Mouse (Mus musculus): ENCODE measurements at regions not wholly inside any gene's neighbourhood (a gene's known extent, or its start where the extent isn't known, plus 50 kb on each side); places are given as distances from the start of the nearest gene placed in this dataset.
A peak's percentile ranks its signal among the peaks of the same experiment; 100 is the strongest.

DNA sequence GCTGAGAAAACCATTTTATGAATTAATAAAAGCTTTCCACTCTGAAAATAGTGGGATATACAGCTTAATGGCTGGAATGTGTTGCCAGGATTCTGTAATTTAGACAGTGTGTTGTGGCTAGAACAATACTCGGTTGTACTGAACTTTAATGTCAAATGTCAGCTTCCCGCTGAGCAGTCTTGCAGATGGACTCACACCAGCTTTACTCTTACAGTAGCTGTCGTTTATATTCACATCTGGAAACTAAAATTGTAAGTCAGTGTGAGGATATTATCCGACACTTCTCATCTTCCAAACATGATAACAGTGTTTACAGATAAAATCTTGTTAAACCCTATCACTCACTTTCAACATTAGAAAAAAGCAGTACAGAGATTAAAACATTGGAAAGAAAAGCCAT is 328.3 kb upstream of the Gje1 start:
- DNase-seq (ENCODE audit: low read depth, low spot score), result no peak

DNA sequence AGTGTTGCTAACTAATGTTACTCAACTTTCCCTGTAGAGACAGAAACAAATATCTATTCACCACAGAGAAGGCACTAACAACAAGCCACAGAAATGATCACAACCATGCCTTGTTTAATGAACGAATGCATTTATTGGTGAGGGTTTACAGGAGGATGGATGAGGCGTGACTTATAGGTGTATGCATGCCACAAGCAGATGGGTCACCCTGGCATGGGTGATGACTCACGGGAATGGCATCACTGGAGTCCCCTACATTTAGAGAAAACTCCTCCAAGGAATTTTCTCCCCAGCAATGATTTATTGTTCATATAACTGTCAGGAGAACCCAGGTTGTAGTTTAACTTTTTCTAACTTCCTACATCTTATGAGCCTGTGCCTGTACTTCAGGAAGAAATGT is 319.6 kb upstream of the Gje1 start:
- DNase-seq (ENCODE audit: low read depth, low spot score), result no peak

DNA sequence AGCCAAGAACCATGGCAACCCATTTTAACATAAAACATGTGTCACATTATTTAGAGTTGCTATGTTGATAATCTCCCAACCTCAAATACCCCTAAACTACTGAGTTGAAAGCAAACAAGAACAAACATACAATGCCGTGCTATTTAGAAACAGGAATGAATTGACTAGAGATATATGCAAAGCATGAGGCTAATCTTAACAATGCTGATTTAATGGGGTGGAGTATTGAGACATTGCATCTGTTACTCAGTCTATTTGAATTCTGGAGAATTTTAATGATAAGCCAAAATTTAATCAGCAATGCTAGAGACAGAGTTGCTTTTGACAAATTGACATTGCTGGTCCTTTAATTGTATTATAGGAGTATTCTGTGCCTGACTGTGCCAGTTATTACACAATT is 313.5 kb upstream of the Gje1 start:
- DNase-seq (ENCODE audit: low read depth, low spot score), result no peak

DNA sequence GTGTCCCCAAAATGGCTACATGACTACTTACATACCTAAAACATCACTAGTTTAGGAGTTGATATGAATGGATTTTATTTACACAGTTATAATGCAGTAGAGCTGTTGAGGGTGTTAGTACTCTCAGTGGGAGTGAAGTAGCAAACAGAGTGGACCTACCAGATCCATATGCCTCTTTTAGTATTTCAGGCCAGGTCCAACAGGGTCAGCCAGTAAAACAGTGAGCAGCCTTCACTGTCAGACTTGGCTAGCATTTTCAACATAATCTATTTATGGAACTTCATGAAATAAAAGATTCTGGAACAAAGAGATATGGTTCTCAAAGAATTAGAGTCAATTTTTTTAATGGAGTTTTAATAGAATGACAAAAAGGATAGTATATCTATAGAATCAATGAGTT is 311.1 kb upstream of the Gje1 start:
- no peak for DNase-seq (ENCODE audit: low read depth, low spot score)

DNA sequence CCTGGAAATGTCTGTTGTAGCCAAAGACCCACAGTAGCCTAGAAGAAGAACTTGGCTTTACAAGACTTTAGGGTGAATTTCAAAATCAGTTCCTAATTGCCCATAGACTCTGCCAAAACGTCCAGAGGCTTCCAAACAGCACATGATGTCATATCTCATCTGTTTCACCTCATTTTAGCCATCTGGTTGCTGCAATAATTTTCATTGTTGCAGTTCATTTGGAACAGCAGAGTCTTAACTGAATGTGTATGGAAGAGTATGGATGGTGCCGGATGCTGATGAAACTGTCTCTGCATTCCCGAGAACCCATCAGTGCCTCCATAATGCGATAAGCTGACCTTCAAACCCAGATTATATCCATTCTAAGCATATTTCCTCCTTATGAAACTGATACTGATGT is 295.9 kb upstream of the Gje1 start:
- DNase-seq (ENCODE audit: low read depth, low spot score), result no peak

DNA sequence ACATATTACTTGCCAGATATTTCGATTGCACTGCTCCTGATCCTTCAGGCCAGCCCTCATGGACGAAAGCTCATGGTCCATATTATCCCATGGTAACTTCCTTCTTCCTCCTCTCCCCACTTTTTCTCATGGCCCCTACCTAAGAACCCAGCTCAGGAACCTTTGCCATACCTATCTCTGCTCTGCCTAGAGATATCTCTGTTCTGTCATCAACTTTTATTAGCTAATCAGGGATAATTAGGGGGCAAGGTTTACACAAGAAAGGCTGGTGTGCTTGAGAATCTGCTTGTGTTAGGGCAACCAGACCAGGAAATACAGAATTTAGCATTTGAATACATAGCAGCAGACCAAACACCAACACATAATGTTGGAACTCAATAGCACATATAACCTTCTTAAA is 278.4 kb upstream of the Gje1 start:
- DNase-seq (ENCODE audit: low read depth, low spot score), result no peak

DNA sequence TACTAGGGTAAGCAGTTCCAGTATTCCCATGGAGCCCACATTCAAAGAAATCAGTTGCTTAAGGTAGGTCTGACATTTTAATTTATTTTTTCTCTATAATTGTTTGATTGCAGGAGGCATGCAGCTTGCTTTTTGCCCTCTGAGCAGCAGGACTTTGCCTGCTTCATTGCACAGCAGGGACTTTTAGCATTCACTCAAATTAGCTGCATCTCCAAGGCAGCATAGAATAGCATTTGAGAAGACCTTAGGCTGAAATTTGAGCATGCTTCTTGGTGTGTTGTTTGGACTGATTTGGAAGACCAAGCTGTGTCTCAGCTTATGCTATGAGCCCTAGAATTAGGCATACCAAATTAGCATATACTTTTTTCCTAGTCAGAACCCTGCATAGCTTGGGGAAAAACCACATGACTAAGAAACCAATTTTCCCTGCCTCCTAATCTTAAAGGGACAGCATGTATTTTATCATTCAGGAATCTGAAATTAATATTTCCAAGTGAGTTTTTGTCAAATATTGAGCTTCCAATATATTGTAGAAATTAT is 271.7 kb upstream of the Gje1 start:
- DNase-seq (ENCODE audit: low read depth, low spot score), result no peak

DNA sequence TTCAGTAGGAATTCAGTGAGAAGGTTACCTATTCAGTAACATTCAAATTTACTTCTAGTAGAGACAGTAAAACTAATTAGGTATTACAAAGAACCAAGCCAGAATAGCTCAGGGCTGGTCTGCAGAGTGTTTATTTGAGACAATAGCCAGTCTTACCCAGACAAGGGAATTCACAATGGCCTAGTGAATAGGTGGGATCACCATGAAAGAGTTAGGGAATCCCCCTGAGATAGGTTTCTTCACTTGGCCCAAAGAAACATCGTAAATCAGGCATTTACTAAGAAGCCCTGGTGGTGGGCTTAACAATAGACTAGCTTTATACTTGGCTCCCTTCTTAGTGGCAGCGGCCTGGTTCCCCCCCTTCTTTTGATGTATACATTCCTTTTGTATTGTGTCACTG is 268.6 kb upstream of the Gje1 start:
- DNase-seq (ENCODE audit: low read depth, low spot score), result peak; percentile 80

DNA sequence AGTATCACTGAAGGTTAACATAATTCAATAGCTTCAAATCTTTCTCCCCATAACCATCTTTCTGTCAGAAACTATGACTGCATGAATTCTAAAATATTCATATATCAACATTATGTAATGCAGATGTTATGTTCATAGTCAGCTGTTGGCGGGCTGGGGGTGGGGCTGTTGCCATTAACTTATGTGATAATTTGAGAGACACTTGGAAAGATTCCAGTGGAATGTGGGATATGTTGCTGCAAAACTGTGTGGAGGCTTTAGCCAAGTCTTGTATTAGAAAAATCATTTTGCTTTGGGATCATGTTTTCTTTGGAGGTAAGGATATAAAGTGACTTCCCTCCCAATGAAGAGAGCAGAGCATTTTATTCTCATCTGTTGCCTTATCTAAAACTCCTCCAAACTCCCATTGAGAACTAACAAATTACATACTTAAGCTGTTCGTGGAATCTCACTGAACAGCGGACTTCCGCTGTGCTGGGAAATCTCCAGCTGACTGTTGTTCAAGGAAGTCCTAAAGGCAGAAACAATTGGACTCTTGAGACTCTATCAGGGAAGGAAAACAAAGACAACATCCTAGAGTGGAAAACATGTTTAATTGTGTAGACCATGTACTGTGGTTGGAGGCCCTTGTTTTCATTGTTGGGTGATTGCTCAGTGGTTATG is 260.2 kb upstream of the Gje1 start:
- DNase-seq (ENCODE audit: low read depth, low spot score), result no peak

DNA sequence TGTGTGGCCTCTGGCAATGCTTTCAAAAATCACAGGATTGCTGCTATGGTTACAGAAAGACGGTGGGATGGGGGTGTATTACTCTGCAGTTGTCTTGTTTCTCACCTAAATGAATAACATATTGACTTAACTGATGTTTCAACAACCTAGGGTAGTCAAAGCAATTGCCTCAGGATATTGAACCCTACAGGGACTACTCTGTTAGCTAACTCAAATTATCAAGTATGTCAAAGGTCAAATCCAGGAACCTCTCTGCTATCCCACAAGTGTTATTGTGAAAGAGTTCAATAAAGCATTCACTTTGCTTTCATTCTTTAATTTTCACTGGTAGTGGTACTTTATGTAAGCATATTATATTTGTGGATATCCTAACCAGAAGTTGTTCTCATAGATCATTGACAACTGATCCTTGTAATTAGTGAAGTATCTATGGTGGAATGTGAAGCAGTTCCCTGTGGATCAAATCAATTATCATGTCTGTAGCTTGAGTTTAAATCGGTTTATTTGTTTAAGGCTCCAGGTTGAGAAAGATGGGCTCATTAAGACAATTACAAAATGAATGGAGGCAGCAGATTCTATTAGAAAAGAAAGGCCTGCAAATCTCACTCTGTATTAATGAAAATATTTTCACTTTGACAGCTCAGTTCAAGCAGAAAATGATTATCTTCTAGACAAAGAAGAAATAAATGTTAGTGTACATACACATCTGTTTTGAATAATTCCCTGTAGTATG is 259.4 kb upstream of the Gje1 start:
- no peak for DNase-seq (ENCODE audit: low read depth, low spot score)

DNA sequence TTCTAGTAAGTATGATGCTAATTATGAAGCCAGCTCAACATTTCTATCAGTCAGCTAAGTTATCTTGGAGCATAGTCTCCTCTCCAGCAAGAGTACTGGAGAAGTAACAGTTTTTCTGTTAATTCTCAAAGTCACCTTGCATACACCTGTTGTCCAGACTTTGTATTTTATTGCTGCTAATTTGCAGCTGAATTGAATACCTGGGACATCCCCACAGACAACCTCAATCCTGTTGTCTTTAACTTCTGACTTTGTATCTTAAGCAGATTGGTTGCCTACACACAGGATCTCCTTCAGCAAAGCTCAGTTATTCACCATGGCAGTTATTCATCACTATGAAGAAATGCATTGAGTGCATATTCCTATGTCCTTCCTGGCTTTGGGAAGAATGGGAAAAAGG is 251.7 kb upstream of the Gje1 start:
- peak; percentile 61 for DNase-seq (ENCODE audit: low read depth, low spot score)

DNA sequence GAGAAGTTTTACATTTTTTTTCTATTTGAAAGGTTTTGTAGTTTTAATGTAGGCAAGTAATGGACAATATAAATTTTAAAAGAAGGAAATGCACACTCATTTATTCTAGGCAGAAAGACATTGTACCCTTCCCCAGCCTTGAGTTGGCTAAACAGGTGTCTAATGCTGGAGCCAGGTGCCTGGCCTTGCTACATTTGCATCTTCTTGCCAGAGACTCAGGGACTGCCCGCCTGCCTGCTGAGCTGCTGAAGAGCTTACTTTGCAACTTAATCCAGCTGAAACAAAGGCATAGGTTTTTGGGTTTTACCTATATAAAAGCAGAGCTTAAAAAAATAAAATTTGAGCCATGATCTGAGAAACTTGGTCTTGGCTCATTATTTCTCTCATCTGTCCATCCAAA is 249.6 kb upstream of the Gje1 start:
- peak; percentile 82 for DNase-seq (ENCODE audit: low read depth, low spot score)

DNA sequence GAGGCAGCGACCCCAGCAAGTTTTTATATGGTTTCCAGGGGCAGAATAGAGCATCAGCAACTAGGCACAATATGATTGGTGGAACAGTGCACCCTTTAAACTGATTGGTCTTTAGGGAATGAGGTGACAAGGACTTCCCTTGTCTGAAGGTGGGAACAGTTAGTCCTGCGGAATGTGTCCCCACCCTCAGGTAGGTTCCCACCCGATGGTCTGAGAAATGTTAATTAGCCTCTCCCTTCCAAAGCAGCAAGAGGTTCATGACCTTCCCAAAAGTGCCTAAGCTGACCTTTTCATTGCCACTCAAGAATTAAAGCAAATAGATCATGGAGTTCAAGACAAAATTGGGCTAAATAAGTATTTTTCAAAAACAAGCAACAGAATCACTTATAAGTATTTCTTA is 248.8 kb upstream of the Gje1 start:
- DNase-seq (ENCODE audit: low read depth, low spot score), result peak; percentile 91

DNA sequence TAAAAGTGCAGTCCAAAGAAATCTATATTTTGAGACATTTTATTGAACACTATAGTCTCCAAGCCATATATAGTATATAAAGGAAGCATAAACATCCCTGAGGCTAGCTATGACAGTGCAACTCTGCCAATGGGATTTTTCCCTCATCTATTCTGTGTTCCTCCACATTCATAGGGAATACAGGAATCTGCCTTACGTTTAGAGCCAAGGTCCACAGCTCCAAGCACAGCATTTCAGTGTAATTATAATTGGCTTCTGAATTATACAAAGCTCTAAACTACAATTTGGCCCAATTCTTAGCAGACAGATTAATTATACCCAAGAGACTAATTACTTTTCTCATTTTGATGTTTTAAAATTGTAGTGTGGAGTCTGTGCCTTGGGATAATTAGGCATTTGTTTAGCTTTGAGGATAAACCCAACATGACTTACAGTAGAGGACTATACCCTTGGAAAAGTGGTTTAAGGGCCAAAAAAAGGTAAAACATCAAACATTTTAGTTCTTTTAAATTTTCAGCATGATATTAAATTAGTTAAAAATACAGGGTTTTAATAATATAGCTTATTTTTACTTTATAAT is 235.0 kb upstream of the Gje1 start:
- DNase-seq (ENCODE audit: low read depth, low spot score), result no peak

DNA sequence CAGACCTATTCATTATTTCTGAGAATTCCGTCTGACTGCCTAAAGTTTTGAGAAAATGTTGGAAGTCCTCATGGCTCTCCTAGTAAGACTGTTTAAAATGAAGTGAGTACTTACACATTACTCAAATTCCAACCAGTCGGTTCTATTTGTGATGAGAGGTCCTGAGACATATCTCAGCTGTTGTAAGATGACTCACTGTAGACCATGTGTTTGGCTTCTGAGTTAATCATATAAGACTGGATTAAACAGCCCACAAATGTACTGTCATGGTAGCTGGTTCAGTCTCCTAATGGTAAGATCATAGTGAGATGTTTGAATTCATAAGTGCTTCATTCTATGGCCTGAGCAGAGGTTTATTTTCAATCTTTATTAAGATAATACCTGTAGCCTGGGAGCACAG is 223.9 kb upstream of the Gje1 start:
- DNase-seq (ENCODE audit: low read depth, low spot score), result no peak

Data from ES-CJ7 (cell line).